Comparison of ENCODE assay signal across 10 mouse cellular contexts in the genomic region with DNA sequence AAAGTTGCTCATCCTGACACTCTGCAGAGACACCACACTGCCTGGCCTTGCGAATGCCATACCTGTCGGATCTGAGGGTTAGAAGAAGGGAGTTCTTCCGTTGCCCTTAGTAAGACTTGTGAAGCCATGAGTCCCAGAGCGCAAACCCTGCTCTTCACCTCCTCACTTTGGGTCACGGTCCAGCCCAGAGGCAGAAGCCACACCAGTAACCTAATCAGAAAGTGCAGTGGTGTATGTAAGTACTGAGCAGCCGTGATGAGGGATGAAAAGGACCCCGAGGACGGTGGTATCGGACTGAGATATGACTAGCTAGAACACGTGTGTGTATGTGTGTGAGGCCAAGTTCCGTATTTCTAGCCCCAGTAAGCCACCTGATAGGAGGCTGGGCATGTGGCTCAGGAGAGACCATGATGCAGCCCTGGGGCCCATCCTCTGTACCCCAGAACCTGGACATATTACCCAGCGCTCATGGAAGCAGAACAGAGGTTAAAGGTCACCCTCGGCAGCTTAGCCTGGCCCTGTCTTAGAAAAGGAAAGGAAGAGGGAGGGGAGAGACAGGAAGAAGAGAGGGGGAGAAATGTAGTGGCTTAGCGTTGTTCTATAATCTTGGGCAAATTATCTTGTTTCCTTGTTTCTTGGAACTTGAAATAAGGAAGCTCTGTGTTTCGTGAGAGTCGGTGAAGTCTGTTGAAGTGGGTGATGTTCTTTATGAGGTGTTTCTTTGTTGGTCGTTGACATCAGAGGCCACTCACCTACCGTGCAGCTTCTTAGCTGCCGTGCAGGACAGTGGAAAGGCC. TPM values are rescaled to one million over a fixed set of nuclear protein-coding genes. Genes with fewer than 3 reads are reported as not detected.
DNase-seq lines count a peak whose midpoint lies in the region; ATAC-seq and TF ChIP-seq lines count a peak whose summit lies in the region.
"Had no signal": no experiment of that assay in that cellular context is flagged by ENCODE, and none has a peak within 500 bp of the region (broad histone marks: within the 10 kb centered on the region; RNA-seq: fewer than 3 reads in every experiment).

No protein-coding gene starts in this region.

- intact Hi-C loops in heart, adult 2 months (cut with DNase I), result no loop called here
- intact Hi-C loops in left cerebral cortex, postnatal 14 days (cut with DNase I), result no loop called here

- no peak overlapping the region for H3K4me3 ChIP-seq in heart, embryonic 10.5 days
- H3K4me3 ChIP-seq in heart, adult 2 months, result no peak overlapping the region
- no peak overlapping the region for H3K4me3 ChIP-seq in lung, embryonic 15.5 days
- H3K4me3 ChIP-seq in lung, adult 2 months (replicated peaks; ENCODE audit: extremely low read depth, low read depth, low read length), result no peak overlapping the region
- H3K4me3 ChIP-seq in intestine, embryonic 16.5 days (ENCODE audit: low read length), result no peak overlapping the region
- H3K4me3 ChIP-seq: hindbrain, embryonic 13.5 days had no signal

- H3K9me3 ChIP-seq in heart, embryonic 10.5 days, result no peaks in the 10 kb centered on the region
- H3K9me3 ChIP-seq in lung, embryonic 15.5 days, result no peaks in the 10 kb centered on the region
- H3K9me3 ChIP-seq in intestine, embryonic 16.5 days (ENCODE audit: control insufficient read depth, low read length), result no peaks in the 10 kb centered on the region
- H3K9me3 ChIP-seq: hindbrain, embryonic 13.5 days had no signal

- DNase-seq in heart, embryonic 10.5 days (ENCODE audit: low spot score), result no peak
- DNase-seq in heart, adult 2 months, result no peak
- no peak for DNase-seq in lung, adult 2 months
- no peak for DNase-seq in left cerebral cortex, postnatal 14 days (ENCODE audit: low spot score in 2 of 2)
- DNase-seq: embryo, embryonic 11 days had no signal

- no peak overlapping the region for H3K4me2 ChIP-seq in lung, embryonic 15.5 days
- no peak overlapping the region for H3K4me2 ChIP-seq in intestine, embryonic 16.5 days (ENCODE audit: low read depth, low read length)
- H3K4me2 ChIP-seq: hindbrain, embryonic 13.5 days had no signal

- H3K27me3 ChIP-seq in heart, embryonic 10.5 days (ENCODE audit: insufficient read depth, poor library complexity, severe bottlenecking), result no peaks in the 10 kb centered on the region
- no peaks in the 10 kb centered on the region for H3K27me3 ChIP-seq in heart, adult 2 months (ENCODE audit: control insufficient read depth, insufficient read depth, low read length)
- H3K27me3 ChIP-seq in lung, embryonic 15.5 days, result no peaks in the 10 kb centered on the region
- no peaks in the 10 kb centered on the region for H3K27me3 ChIP-seq in intestine, embryonic 16.5 days (replicated peaks; ENCODE audit: control insufficient read depth, insufficient read depth, low read length)
- H3K27me3 ChIP-seq: hindbrain, embryonic 13.5 days had no signal

- WGBS in heart, embryonic 10.5 days, result 70% methylated on average over 19 of the region's 19 CpGs
- WGBS in heart, adult 2 months, result 67% methylated on average over 19 of the region's 19 CpGs
- 59% methylated on average over 19 of the region's 19 CpGs for WGBS in lung, embryonic 15.5 days
- WGBS in lung, adult 2 months, result 73% methylated on average over 19 of the region's 19 CpGs
- WGBS in intestine, embryonic 16.5 days, result 73% methylated on average over 19 of the region's 19 CpGs

- no peak overlapping the region for H3K9ac ChIP-seq in heart, adult 2 months (ENCODE audit: low read depth, low read length)
- H3K9ac ChIP-seq in lung, embryonic 15.5 days, result no peak overlapping the region
- H3K9ac ChIP-seq in intestine, embryonic 16.5 days (ENCODE audit: low read depth, low read length), result no peak overlapping the region
- H3K9ac ChIP-seq: hindbrain, embryonic 13.5 days had no signal

- TF ChIP-seq EP300 in heart, adult 2 months (IDR thresholded peaks at IDR 0.05; ENCODE audit: insufficient read depth, low read depth, low read length), result no peak

- H3K4me1 ChIP-seq in heart, embryonic 10.5 days, result peaks cover 51% of the 10 kb centered on the region
- H3K4me1 ChIP-seq in heart, adult 2 months (ENCODE audit: control insufficient read depth, insufficient read depth, low read length), result peaks cover 19% of the 10 kb centered on the region
- H3K4me1 ChIP-seq in lung, embryonic 15.5 days, result peaks cover 52% of the 10 kb centered on the region
- H3K4me1 ChIP-seq in lung, adult 2 months (ENCODE audit: control insufficient read depth, insufficient read depth, low read length), result peaks cover 19% of the 10 kb centered on the region
- peaks cover 28% of the 10 kb centered on the region for H3K4me1 ChIP-seq in intestine, embryonic 16.5 days (ENCODE audit: control insufficient read depth, insufficient read depth, low read length)

- TF ChIP-seq CTCF in heart, adult 2 months (IDR thresholded peaks at IDR 0.05), result no peak
- TF ChIP-seq CTCF in lung, adult 2 months (IDR thresholded peaks at IDR 0.05; ENCODE audit: insufficient read depth, low read length), result no peak

- no peak for TF ChIP-seq POLR2A in heart, adult 2 months (IDR thresholded peaks at IDR 0.05; ENCODE audit: insufficient read depth, low read depth, low read length)
- TF ChIP-seq POLR2A in lung, adult 2 months (IDR thresholded peaks at IDR 0.05; ENCODE audit: borderline replicate concordance, extremely low read depth, low read depth, low read length), result no peak

- H3K36me3 ChIP-seq in heart, embryonic 10.5 days, result peaks cover 38% of the 10 kb centered on the region
- H3K36me3 ChIP-seq in heart, adult 2 months (ENCODE audit: control insufficient read depth, insufficient read depth, low read length), result no peaks in the 10 kb centered on the region
- H3K36me3 ChIP-seq in lung, embryonic 15.5 days, result peaks cover 24% of the 10 kb centered on the region
- H3K36me3 ChIP-seq in intestine, embryonic 16.5 days (ENCODE audit: control insufficient read depth, insufficient read depth, low read length), result peaks cover 8% of the 10 kb centered on the region; the same call in 1 of the 2 replicates

- ATAC-seq in lung, embryonic 15.5 days (ENCODE audit: borderline replicate concordance, extremely low read depth, low FRiP score, low TSS enrichment), result no peak
- peak; percentile 28 to 46; a peak in 3 of 4 replicates for ATAC-seq in hematopoietic stem cell, adult 5-6 weeks (replicated peaks in 1 of 2; ENCODE audit: insufficient read depth in 1 of 2, low FRiP score in 2 of 2, low TSS enrichment in 1 of 2, low read depth in 1 of 2, poor library complexity in 2 of 2, severe bottlenecking in 2 of 2)
- ATAC-seq in megakaryocyte progenitor cell, adult 5-6 weeks (replicated peaks; ENCODE audit: poor library complexity), result peak; percentile 31
- no peak for ATAC-seq in intestine, embryonic 16.5 days

- H3K79me2 ChIP-seq in heart, adult 2 months (replicated peaks; ENCODE audit: control insufficient read depth, insufficient read depth, low read length), result no peaks in the 10 kb centered on the region

- peak overlapping the region; percentile 81 for H3K27ac ChIP-seq in heart, embryonic 10.5 days
- H3K27ac ChIP-seq in heart, adult 2 months, result no peak overlapping the region
- H3K27ac ChIP-seq in lung, embryonic 15.5 days, result peak overlapping the region; percentile 96; the same call in 1 of the 2 replicates
- no peak overlapping the region for H3K27ac ChIP-seq in intestine, embryonic 16.5 days (ENCODE audit: low read length)
- H3K27ac ChIP-seq: hindbrain, embryonic 13.5 days had no signal

RNA-seq across cellular contexts. Expression of a gene that starts 43.5 kb away (rescaled TPM):
- 1.9 TPM in 2 replicates for polyA plus RNA-seq in heart, embryonic 10.5 days (2016; fragmentation: Nextera tagmentation; extraction: Ambion mirVana)
- 1 to 10 TPM; 4.2 to 5.2 TPM for total RNA-seq in heart, adult 2 months (2021)
- polyA plus RNA-seq in heart, adult 2 months (2012; rRNA removed), result 1.7 and 2.6 TPM in 2 replicates
- 2.1 and 2.3 TPM in 2 replicates for polyA plus RNA-seq in lung, embryonic 15.5 days (2015; fragmentation: Nextera tagmentation; extraction: Ambion mirVana)
- polyA plus RNA-seq in lung, adult 2 months (2012; rRNA removed), result 5.6 and 8.6 TPM in 2 replicates
- 3.6 and 4.1 TPM in 2 replicates for total RNA-seq in hematopoietic stem cell, adult 5-6 weeks (2017)
- total RNA-seq in megakaryocyte progenitor cell, adult 5-6 weeks (2015), result 4.2 and 4.7 TPM in 2 replicates
- 3.3 and 3.9 TPM in 2 replicates for total RNA-seq in megakaryocyte progenitor cell, adult 5-6 weeks (2017)
- total RNA-seq in left cerebral cortex, postnatal 14 days (2021), result 10 to 100 TPM; 17.2 to 19.3 TPM
- 1.5 TPM in 2 replicates for polyA plus RNA-seq in intestine, embryonic 16.5 days (2015; fragmentation: Nextera tagmentation; extraction: Ambion mirVana)

RNA-seq across cellular contexts. Expression of a gene that starts 55.4 kb away (rescaled TPM):
- polyA plus RNA-seq in heart, embryonic 10.5 days (2016; fragmentation: Nextera tagmentation; extraction: Ambion mirVana), result 6.4 and 8.3 TPM in 2 replicates
- total RNA-seq in heart, adult 2 months (2021), result 10 to 100 TPM; 20.1 to 20.8 TPM
- 11.8 and 13.6 TPM in 2 replicates for polyA plus RNA-seq in heart, adult 2 months (2012; rRNA removed)
- polyA plus RNA-seq in lung, embryonic 15.5 days (2015; fragmentation: Nextera tagmentation; extraction: Ambion mirVana), result 18.8 and 21.7 TPM in 2 replicates
- polyA plus RNA-seq in lung, adult 2 months (2012; rRNA removed), result 53.1 and 62.3 TPM in 2 replicates
- total RNA-seq in hematopoietic stem cell, adult 5-6 weeks (2017), result 11.1 and 16.3 TPM in 2 replicates
- total RNA-seq in megakaryocyte progenitor cell, adult 5-6 weeks (2015), result 36.5 and 37.5 TPM in 2 replicates
- total RNA-seq in megakaryocyte progenitor cell, adult 5-6 weeks (2017), result 9.5 TPM in 2 replicates
- 100 to 1,000 TPM; 358 to 375 TPM for total RNA-seq in left cerebral cortex, postnatal 14 days (2021)
- polyA plus RNA-seq in intestine, embryonic 16.5 days (2015; fragmentation: Nextera tagmentation; extraction: Ambion mirVana), result 16.7 and 16.8 TPM in 2 replicates

Comparison
In these comparisons a context has a peak if more than half of its experiments do, and no peak if none do; other contexts are left out.
1. H3K27ac ChIP-seq: peak in heart, embryonic 10.5 days (single experiment) and lung, embryonic 15.5 days (single experiment); none in heart, adult 2 months (single experiment) and intestine, embryonic 16.5 days (single experiment).
2. ATAC-seq: peak in hematopoietic stem cell, adult 5-6 weeks (2 of 2) and megakaryocyte progenitor cell, adult 5-6 weeks (single experiment); none in lung, embryonic 15.5 days (single experiment) and intestine, embryonic 16.5 days (single experiment).